Mouse (Mus musculus) ovary, adult 18-20 months (tissue): Measurements from ENCODE around the gene Ccr4.

Experiments used
- DNase-seq: peaks from one replicate; pipeline ENCODE4 v3.0.0; 2022; ENCODE audit warnings: low spot score, mixed read lengths

Gene Ccr4

DNA sequence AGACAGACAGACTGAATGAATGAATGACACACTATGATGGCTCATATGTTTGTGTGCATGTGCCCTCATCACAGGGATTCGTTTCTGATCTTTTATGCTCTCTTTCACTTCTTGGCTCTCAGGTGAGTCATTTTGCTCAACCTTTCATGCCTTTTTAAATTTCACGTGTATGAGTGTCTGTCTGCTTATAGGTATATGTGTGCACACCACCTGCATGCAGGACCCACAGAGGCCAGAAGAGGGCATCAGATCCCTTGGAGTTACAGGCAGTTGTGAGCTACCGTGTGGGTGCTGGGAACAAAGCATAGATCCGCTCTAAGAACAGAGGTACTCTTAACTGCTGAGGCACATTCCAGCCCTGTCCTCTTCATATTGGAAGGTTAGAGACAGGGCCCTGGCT is 36.0 kb downstream of the Ccr4 start:
- DNase-seq = no peak

GRCm38 (mm10) chr9:114468217-114468616 is 36.5 kb downstream of the Ccr4 start:
- DNase-seq = no peak

- no peak for DNase-seq
Measured at GRCm38 (mm10) chr9:114466871-114467270, 37.8 kb downstream of the Ccr4 start.

- DNase-seq = no peak
Measured at GRCm38 (mm10) chr9:114465442-114465841, 39.3 kb downstream of the Ccr4 start.

DNA sequence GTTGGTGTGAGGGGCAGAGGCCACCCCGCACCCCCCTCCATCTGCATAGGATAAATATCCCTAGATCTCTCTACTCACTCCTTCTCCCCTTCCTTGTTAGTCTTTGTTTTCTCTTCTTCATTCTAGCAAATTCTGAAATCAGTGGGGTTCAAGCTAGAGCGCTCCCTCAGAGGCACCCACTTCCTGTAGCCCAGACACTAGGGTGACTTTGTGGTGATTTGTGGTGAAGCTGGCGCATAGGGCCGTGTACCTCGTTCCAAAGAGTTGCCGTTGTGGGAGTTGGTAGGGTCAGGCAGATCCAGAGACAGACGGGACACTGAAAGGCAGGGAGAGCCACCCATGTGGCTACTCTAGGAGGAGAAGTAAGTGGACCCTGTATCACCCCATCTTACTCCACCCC is 42.1 kb downstream of the Ccr4 start:
- no peak for DNase-seq

DNA sequence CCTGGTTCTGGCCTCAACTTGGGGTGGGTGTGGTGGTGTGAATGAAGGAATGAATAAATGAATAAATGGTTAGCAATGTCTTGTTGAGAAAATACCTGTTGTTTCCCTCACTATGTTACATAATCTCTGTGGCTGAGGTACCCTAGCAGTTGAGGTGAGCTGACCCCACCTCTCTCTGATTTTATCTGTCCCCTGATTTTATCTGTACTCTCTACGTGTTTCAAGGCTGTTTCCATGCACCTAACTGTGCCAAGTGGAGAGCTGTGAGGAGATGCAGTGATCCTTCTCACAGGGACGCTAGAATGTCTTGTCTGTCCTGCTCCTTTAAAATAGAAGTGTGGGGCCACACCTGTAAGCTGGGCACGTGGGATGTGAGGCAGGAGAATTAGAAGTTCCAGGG is 46.3 kb downstream of the Ccr4 start:
- no peak for DNase-seq

DNA sequence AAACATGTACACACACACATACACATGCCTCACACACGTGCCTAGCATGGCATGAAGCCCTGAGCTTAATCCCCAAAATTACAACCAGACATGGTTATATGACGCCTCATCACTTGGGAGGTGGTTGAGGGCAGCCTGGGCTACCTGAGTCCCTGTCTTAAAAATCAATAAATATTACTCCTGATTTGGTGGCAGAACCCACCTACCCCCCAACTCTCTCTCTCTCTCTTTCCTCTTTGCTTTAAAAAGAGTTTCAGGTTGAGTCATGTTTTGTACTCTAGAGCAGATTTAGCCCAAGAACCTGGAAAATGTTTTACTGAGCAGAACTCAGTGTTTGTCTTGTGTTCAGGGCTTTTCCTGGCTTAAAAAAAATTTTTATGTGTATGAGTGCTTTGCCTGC is 49.3 kb downstream of the Ccr4 start:
- no peak for DNase-seq

GRCm38 (mm10) chr9:114452418-114452817 is 52.3 kb downstream of the Ccr4 start:
- DNase-seq = no peak

DNA sequence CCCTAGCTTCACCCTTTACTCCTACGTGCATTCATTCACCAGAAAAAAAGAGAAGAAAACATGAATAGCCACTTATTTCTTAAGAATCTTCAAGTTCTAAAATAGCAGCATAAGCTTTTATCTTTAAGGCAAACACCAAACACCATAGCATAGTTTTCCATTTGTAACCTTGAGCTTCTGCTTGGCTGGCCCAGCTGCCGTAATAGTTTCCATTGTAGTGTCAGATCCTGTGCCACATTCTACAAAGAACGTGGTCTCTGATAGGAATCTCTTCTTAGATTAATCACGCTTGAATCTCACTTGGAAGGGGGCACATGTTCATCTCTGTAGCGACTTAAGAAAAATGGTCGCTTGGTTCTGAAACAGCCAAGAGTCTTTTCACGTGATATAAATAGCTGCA is 53.1 kb downstream of the Ccr4 start:
- DNase-seq = no peak

- DNase-seq = no peak
Measured at GRCm38 (mm10) chr9:114449120-114449754, 55.5 kb downstream of the Ccr4 start.

DNA sequence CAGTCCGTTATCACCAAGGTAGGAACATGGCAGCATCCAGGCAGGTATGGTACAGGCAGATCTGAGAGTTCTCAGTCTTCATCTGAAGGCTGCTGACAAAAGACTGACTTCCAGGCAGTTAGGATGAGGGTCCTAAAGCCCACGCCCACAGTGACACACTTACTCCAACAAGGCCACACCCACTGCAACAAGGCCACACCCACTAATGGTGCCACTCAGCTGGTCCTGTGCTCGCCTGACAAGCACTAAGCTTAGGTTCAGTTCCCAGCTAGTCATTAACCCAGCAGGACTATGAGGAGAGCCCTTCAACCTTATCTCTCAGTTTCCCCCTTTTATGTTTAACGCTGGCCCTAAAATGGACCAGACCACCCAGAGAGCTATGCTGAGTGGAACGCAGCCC is 56.0 kb downstream of the Ccr4 start:
- no peak for DNase-seq

GRCm38 (mm10) chr9:114446887-114447286 is 57.8 kb downstream of the Ccr4 start:
- no peak for DNase-seq

GRCm38 (mm10) chr9:114443351-114443750 is 61.4 kb downstream of the Ccr4 start:
- DNase-seq = no peak

DNA sequence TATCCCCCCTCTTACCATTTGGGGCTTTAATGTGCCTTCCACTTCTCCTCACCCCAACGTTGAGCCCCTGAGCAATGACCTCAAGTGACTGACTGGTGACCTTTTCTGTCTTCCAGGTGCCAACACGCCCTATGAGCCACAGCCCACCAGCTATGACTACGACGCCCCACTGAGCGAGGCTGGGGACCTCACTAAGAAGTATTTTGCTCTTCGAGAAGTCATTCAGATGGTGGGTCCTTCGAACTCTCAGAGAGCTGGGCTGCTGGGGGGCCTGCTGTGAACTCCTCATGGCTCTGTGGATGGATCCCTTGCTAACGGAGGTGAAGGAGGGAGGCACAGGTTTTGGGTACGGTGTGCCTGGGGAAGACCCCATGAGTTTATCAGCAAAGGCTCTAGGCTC is 61.8 kb downstream of the Ccr4 start:
- DNase-seq = no peak

DNA sequence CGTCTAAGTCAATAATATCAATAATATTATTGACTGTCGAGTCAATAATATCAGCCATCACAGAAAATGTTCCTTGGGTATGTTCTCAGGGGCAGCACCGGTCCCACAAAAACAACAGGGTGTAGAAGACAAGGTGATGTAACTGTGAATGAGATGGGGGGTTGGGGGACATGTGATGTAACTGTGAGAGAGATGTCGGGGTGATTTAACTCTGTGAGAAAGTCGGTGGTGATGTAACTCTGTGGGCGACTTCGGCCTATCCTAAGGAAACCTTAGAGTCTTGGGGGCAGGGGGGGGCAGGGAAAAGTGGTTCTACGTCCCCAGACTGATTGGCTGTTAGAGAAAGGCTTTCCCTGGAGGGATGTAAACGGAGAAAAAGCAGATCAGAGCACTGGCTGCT is 62.5 kb downstream of the Ccr4 start:
- DNase-seq = no peak

DNA sequence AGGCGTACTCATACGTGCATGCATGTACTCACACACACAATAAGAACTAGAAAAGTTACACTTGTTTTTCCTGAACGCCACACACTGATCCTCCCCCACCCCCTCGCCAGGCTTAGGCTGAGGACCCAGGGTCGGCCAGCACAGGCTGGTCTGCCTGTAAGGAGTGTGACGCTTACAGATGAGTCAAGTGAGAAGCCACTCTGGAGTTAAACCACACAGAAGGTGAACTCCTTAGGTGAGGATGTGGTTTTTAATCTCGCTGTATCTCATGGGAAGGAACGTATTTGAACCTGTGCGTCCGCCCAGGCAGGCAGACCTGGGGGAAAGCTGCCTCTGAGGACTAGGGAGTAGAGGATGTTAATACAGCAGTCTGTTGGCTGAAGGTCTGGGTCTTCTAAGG is 64.2 kb downstream of the Ccr4 start:
- no peak for DNase-seq
